Mouse (Mus musculus) gastrocnemius, postnatal 14 days (tissue): ENCODE data around the gene Olfr791. TPM values are rescaled to one million over a fixed set of nuclear protein-coding genes. Genes with fewer than 3 reads are reported as not detected.

Experiments used
- DNase-seq: peaks from one replicate; pipeline ENCODE4 v3.0.0; 2021; ENCODE audit warnings: mixed read lengths
- intact Hi-C: fragments of 180-260 bp; cut with DNase I; formaldehyde crosslinking; loops from one replicate; pipeline ENCODE4 v1.15.1; 2025; ENCODE audit warnings: low total_unique reads
- long read RNA-seq, 2 experiments: library from polyadenylated mRNA; stranded (forward); transcript quantifications; one replicate each; pipeline ENCODE4 v2.0.0; 2021
- total RNA-seq, 2 experiments: library from RNA; stranded (reverse); gene quantifications; 2 replicates each; pipeline ENCODE4 v1.2.3; 2021

The Olfr791 gene
- total RNA-seq, result not detected
- long read RNA-seq, experiment 1, result 0 reads
- long read RNA-seq, experiment 2, result 0 reads

DNA sequence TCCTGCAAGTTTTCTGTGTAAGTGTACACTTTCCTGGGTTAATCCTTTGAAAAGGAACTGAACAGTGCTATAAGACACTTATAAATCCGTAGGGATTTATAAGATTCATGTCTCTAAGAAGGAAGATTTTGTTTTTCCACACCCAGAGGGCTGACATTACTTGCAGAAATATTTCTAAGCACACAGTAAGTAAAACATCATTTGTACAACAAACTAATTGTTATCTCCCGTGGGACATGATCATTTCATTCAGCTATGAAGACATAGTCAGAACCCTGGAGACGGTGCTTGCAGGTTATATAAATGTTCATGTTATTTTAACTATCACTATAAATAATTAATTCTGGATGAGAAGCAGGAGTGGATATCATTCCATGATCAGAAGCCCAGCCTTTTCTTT, at the start of gene Olfr791:
TSS of gene Olfr791 (plus strand) at position 301 of the 400 bp plus-strand sequence.
- DNase-seq, result no peak
- intact Hi-C loops, result no loop called here

DNA sequence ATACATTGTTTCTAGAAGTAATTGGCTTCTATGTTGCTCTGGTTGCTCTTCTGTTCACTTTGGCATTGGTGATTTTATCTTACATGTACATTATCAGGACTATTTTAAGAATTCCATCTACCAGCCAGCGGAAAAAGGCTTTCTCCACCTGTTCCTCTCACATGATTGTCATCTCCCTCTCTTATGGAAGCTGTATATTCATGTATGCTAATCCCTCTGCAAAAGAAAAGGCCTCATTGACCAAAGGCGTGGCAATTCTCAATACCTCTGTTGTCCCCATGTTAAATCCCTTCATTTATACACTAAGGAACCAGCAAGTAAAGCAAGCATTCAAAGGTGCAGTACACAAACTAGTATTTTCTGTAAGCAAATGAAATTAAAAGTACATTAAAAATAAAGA, 48.3 kb upstream of the Olfr791 start:
- no peak for DNase-seq
- intact Hi-C loops, result no loop called here

- DNase-seq, result no peak
- intact Hi-C loops, result no loop called here
Measured at GRCm38 (mm10) chr10:129473723-129474122, 47.9 kb upstream of the Olfr791 start.

DNA sequence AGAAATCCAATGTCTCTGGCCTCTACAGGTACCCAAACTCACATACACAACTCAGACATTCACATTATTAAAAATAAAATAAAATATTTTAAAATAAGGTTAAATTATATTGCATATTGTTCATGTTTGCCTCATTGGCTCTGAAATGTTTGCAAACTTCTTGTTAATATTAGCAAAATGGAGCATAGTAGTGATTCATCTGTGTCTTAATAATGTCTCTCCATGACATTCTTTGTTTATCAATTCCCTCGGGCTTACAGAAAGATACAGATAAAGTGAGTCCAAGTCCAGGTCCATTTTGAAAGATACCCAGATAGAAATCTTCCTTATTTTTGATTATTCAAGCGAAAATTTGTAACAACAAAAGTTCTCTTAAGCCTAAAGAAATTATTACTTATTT, 37.1 kb upstream of the Olfr791 start, which contains the start of gene Olfr789:
TSS of gene Olfr789 (plus strand) at position 301 of the 400 bp plus-strand sequence.
- DNase-seq, result no peak
- intact Hi-C loops, result no loop called here

- intact Hi-C loops, result no loop called here
- no peak for DNase-seq
Measured at GRCm38 (mm10) chr10:129490101-129490500, 31.5 kb upstream of the Olfr791 start.

DNA sequence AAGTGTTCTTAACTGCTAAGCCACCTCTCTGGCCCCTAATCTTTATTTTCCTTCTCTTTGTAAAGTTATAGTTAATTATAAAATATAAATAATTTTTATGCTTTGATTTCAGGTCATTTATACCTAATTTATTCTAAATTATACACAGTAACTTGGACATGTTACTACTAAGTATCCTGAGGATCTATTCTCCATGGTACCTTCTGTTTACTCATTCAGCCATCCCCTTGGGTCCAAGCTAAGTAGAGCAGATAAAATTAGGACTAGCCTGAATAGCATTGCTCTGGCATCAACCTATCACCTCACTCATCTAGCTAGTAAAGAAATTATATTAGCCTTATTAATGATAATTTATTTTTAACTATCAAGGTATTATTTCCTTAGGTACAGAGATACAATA, 23.4 kb upstream of the Olfr791 start, which contains the start of gene Olfr790:
TSS of gene Olfr790 (plus strand) at position 301 of the 400 bp plus-strand sequence.
- no peak for DNase-seq
- intact Hi-C loops, result no loop called here

DNA sequence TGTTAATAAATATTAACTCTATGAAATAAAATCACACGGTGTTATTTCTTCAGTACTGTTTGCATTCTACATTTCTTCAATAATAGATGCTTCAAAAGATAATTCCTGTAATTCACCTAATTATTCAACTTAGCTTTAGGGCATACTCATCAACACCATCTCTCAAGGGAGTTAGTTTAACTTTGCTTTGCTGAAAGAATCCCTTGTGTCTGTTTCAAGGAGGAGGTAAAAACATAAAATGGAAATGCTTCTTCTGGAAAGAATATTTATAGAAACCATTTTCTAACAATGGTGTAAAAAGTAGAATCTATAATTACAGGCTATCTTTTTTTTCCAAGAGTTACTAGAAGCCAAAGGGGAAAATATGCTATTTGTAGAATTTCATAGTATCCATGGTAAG, 17.3 kb downstream of the Olfr791 start, which contains the start of gene Olfr792:
TSS of gene Olfr792 (plus strand) at position 301 of the 400 bp plus-strand sequence.
- DNase-seq, result no peak
- intact Hi-C loops, result no loop called here

- no peak for DNase-seq
- intact Hi-C loops, result no loop called here
Measured at GRCm38 (mm10) chr10:129549354-129549753, 27.8 kb downstream of the Olfr791 start.

DNA sequence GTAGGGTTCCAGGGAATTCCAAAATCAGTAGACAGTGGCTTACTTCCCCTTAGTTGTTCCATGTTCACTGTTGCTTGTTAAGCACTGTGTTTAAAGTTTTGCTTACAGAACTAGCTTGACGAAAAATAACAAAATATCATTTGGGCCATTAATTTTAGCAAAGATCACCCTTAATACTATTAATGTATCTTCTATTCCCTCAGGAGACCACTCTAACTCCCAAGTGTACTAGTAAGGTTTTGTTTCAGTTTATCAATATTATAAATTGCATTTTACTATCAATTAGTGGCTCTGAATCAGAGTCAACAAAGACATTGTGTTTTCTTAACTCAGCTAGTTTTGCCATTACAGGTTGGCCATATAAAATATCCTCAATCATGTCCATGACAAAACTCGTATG, 45.8 kb downstream of the Olfr791 start, which contains the start of gene Olfr794:
TSS of gene Olfr794 (plus strand) at position 301 of the 400 bp plus-strand sequence.
- intact Hi-C loops, result loop anchor here (10.0 kb wide), 1 partner anchor 487 kb away; no protein-coding TSS in a partner anchor
- DNase-seq, result no peak

DNA sequence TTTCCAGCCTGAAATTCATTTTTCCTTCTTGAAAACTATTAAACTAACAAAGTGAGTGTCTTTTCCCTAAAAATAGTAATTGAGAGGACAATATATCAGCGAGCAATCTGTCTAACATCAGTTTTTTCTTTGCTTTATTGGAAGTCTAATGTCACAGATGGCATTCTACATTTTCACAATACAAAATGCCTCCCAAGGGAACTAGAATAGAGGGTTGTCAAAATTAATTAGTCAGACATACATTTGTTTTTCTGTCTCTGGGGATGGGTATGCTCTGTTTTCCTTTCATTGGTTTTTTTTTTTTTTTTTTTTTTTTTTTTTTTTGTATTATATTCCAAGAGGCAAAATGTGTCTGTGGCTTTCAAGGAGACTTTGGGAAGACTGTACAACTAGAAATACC, 55.5 kb downstream of the Olfr791 start:
- no peak for DNase-seq
- intact Hi-C loops, result no loop called here

Other genes starting within 250 kb of the Olfr791 start
- not detected for gene Olfr780, start 203.7 kb upstream of the Olfr791 start, total RNA-seq
- not detected for gene Olfr781, start 192.9 kb upstream of the Olfr791 start, total RNA-seq
- gene Olfr782, start 172.9 kb upstream of the Olfr791 start, total RNA-seq, result not detected
- under 1 TPM in 1 of 2 experiments, not detected in 1; 0.06 TPM for gene Olfr784, start 137.7 kb upstream of the Olfr791 start, total RNA-seq
- not detected for gene Olfr785, start 116.4 kb upstream of the Olfr791 start, total RNA-seq
- gene Olfr786, start 94.5 kb upstream of the Olfr791 start, total RNA-seq, result not detected
- not detected for gene Olfr787, start 59.9 kb upstream of the Olfr791 start, total RNA-seq
- not detected for gene Olfr788, start 50.8 kb upstream of the Olfr791 start, total RNA-seq
- not detected for gene Olfr789, start 37.0 kb upstream of the Olfr791 start, total RNA-seq
- gene Olfr790, start 23.3 kb upstream of the Olfr791 start, total RNA-seq, result not detected
- not detected for gene Olfr792, start 17.4 kb downstream of the Olfr791 start, total RNA-seq
- not detected for gene Olfr794, start 45.9 kb downstream of the Olfr791 start, total RNA-seq
- gene Olfr796, start 90.8 kb downstream of the Olfr791 start, total RNA-seq, result not detected
- not detected for gene Olfr798, start 106.1 kb downstream of the Olfr791 start, total RNA-seq
- gene Olfr799, start 115.7 kb downstream of the Olfr791 start, total RNA-seq, result not detected
- not detected for gene Olfr800, start 135.9 kb downstream of the Olfr791 start, total RNA-seq
- not detected for gene Olfr801, start 152.1 kb downstream of the Olfr791 start, total RNA-seq
- not detected for gene Olfr802, start 166.4 kb downstream of the Olfr791 start, total RNA-seq
- not detected for gene Olfr803, start 172.5 kb downstream of the Olfr791 start, total RNA-seq
- gene Olfr804, start 181.4 kb downstream of the Olfr791 start, total RNA-seq, result not detected
- not detected for gene Olfr805, start 207.6 kb downstream of the Olfr791 start, total RNA-seq
- gene Olfr806, start 220.1 kb downstream of the Olfr791 start, total RNA-seq, result not detected
- not detected for gene Olfr807, start 236.0 kb downstream of the Olfr791 start, total RNA-seq
- not detected for gene Olfr808, start 243.7 kb downstream of the Olfr791 start, total RNA-seq